Mouse (Mus musculus) induced T-regulatory cell, adult 2 months (primary cell): ENCODE data around the gene Sft2d2.

Experiments used
- DNase-seq: peaks from one replicate; pipeline ENCODE4 v3.0.0-alpha.2; 2012; ENCODE audit warnings: low read depth

The Sft2d2 gene

GRCm38 (mm10) chr1:165133279-165133678 lies 61.0 kb downstream of the Sft2d2 start:
- no peak for DNase-seq

DNA sequence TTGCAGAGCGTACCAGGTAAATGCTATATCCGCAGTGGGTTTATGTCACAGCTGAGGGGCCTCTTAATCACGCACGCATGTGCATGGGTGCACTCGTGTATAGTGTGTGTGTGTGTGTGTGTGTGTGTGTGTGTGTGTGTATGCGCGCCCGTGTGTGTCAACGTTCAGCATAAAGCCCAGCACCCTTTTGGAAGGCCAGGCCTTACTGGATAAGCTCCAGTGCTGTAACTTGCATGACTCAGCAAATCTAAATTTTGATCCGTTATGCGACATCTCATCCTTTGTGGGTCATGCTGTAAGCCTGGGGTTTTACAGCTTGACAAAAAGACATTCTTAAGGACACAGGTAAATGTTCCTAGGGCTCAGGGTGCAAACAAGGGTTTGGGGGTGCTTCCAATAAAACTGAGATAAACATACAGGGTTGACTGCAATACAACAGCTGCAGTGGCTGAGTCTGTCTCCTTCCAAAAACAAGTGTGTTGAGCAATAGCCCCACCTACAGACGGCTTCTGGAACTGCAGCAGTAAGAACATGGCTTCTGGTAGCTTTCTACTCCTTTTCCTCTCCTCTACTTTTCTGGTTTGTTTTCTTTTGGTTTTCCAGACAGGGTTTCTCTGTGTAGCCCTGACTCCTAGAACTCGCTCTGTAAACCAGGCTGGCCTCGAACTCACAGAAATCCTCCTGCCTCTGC lies 61.9 kb downstream of the Sft2d2 start:
- DNase-seq, result peak; percentile 84

GRCm38 (mm10) chr1:165129573-165129972 lies 64.7 kb downstream of the Sft2d2 start:
- DNase-seq, result no peak
